Mouse (Mus musculus) small intestine, adult 2 months (tissue): Measurements from ENCODE around the gene Aff2.

Experiments used
- CTCF ChIP-seq: fragments of 200-500 bp; IDR thresholded peaks from 2 replicates; pipeline ENCODE4 v1.5.1; 2012; ENCODE audit warnings: low read depth, mild to moderate bottlenecking, control low read depth, inconsistent platforms, low read length, moderate library complexity, mixed read lengths; ENCODE audit not compliant: insufficient replicate concordance, insufficient read length; ENCODE audit errors: extremely low read depth
- POLR2A ChIP-seq: fragments of 200-500 bp; IDR thresholded peaks from 2 replicates; pipeline ENCODE4 v1.6.1; 2012; ENCODE audit warnings: low read depth, mild to moderate bottlenecking, control low read depth, inconsistent platforms, low read length, moderate library complexity

DNA sequence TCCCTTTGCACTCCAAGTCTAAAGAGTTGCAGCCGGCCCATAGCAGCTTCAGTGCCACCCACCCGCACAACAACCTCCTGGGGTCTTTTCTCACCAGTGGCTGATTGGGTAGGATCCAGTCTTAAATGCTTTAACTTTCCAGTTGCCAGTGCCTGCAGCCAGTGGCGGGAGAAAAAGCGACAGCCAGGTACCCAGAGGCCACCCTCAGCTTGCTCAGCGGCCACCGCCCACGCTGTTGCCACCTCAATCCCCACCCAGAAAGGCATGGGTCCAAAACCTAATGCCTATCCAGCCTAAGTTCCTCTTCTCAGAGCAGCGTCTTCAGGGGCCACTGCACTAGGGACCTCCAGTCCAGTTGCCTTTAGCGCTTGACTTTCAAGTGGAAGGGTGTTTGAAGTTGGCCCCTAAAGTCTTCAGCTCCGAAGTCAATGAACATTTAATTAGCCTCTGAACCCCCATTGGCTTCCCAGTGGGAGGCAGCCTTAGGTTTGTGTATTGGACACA, 1.0 kb downstream of the Aff2 start:
- no peak for TF ChIP-seq POLR2A
- TF ChIP-seq CTCF = no peak
